Mouse (Mus musculus): ENCODE measurements at regions not wholly inside any gene's neighbourhood (a gene's known extent, or its start where the extent isn't known, plus 50 kb on each side); places are given as distances from the start of the nearest gene placed in this dataset.
A peak's percentile ranks its signal among the peaks of the same experiment; 100 is the strongest.

DNA sequence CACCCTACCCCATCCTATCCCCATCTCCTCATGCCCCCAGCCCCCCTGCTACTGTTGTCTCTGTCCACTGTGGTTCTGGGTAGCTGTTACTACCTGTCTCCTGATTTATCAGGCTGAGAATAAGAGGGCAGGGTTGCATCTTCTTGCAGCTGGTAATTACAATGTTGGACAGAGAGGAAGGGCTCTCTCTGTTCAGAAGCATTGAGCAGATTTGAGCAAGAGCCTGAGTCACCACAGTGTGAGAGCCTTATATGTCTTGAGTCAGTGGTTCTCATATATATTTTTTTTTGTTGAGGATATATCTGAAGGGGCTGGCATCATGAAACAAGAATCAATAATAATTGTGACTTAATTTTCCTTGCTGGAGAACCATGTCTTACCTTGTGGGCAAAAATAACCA is 82.7 kb upstream of the Sipa1l1 start:
- TF ChIP-seq ZNF384 (IDR thresholded peaks at IDR 0.05; ENCODE audit: low read depth, low read length) (no peak), CHD2 (IDR thresholded peaks at IDR 0.05; ENCODE audit: low read depth, low read length) (no peak), HCFC1 (IDR thresholded peaks at IDR 0.05; ENCODE audit: borderline replicate concordance, insufficient read depth, low read length) (no peak), MAFK (IDR thresholded peaks at IDR 0.05; ENCODE audit: insufficient read depth, low read depth, low read length) (no peak), ZC3H11A (IDR thresholded peaks at IDR 0.05; ENCODE audit: borderline replicate concordance, low read depth, low read length) (no peak)
- in situ Hi-C loops (cut with MboI; ENCODE audit: low sequenced_read_pairs in 2 of 2, unreplicated experiment in 2 of 2), result loop anchor here in 1 of 2 experiments (25.0 kb wide), 1 partner anchor 99 kb away; no protein-coding TSS in a partner anchor
- H3K9me3 ChIP-seq (ENCODE audit: control insufficient read depth, insufficient read depth, low read depth, low read length), result no peaks in the 10 kb centered on the region
- no peaks in the 10 kb centered on the region for H3K36me3 ChIP-seq (ENCODE audit: control insufficient read depth, insufficient read depth, low read length, poor library complexity, severe bottlenecking)
- no peak overlapping the region for H3K9ac ChIP-seq (ENCODE audit: insufficient read depth, low read depth, low read length, poor library complexity, severe bottlenecking)
- no peak for DNase-seq (ENCODE audit: low read depth, low spot score)
- H3K4me3 ChIP-seq (ENCODE audit: insufficient read depth in 1 of 2, low read depth in 1 of 2, low read length in 2 of 2, poor library complexity in 1 of 2, severe bottlenecking in 1 of 2), result no peak overlapping the region
- no peak overlapping the region for H3K27ac ChIP-seq (ENCODE audit: insufficient read depth, low read depth, low read length, poor library complexity, severe bottlenecking)
- H3K4me1 ChIP-seq (ENCODE audit: control insufficient read depth in 2 of 2, insufficient read depth in 2 of 2, low read length in 2 of 2, poor library complexity in 1 of 2), result no peaks in the 10 kb centered on the region

- Histone ChIP-seq H3K36me3 (ENCODE audit: control insufficient read depth, insufficient read depth, low read length, poor library complexity, severe bottlenecking) (no peaks in the 10 kb centered on the region), H3K27ac (ENCODE audit: insufficient read depth, low read depth, low read length, poor library complexity, severe bottlenecking) (no peak overlapping the region), H3K4me3 (ENCODE audit: insufficient read depth in 1 of 2, low read depth in 1 of 2, low read length in 2 of 2, poor library complexity in 1 of 2, severe bottlenecking in 1 of 2) (no peak overlapping the region), H3K9ac (ENCODE audit: insufficient read depth, low read depth, low read length, poor library complexity, severe bottlenecking) (no peak overlapping the region), H3K4me1 (ENCODE audit: control insufficient read depth in 2 of 2, insufficient read depth in 2 of 2, low read length in 2 of 2, poor library complexity in 1 of 2) (no peaks in the 10 kb centered on the region), H3K9me3 (ENCODE audit: control insufficient read depth, insufficient read depth, low read depth, low read length) (no peaks in the 10 kb centered on the region)
- no peak for TF ChIP-seq HCFC1 (IDR thresholded peaks at IDR 0.05; ENCODE audit: borderline replicate concordance, insufficient read depth, low read length)
- TF ChIP-seq ZC3H11A (IDR thresholded peaks at IDR 0.05; ENCODE audit: borderline replicate concordance, low read depth, low read length), result peak; percentile 40; the same call in 1 of the 2 replicates
- DNase-seq (ENCODE audit: low read depth, low spot score), result peak; percentile 27
- in situ Hi-C loops (cut with MboI; ENCODE audit: low sequenced_read_pairs in 2 of 2, unreplicated experiment in 2 of 2), result loop anchor here in 1 of 2 experiments (25.0 kb wide), 1 partner anchor 102 kb away; no protein-coding TSS in a partner anchor
Observed at GRCm38 (mm10) chr12:82089288-82089687, 79.8 kb upstream of the Sipa1l1 start.

DNA sequence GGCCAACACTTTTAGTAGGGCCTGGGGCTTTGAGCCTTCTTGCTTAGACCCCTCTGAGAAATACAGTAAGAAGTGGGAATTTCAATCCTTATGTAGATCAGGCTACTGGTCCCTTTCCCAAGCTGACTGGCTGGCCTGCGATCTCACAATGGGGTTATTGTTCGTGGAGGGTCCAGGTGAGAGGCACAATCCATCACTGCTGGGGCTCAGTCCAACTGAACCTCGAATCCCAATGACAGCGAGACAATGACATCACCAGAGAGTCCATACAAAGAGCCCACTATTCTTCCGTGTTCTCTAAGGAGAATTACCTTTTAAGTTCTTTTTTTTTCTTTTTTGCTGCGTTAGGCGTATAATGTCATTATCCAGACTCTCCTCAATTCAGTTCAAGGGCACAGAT is 75.8 kb upstream of the Sipa1l1 start:
- TF ChIP-seq CHD2 (IDR thresholded peaks at IDR 0.05; ENCODE audit: low read depth, low read length) (no peak), ZNF384 (IDR thresholded peaks at IDR 0.05; ENCODE audit: low read depth, low read length) (no peak), ZC3H11A (IDR thresholded peaks at IDR 0.05; ENCODE audit: borderline replicate concordance, low read depth, low read length) (no peak), HCFC1 (IDR thresholded peaks at IDR 0.05; ENCODE audit: borderline replicate concordance, insufficient read depth, low read length) (no peak), MAFK (IDR thresholded peaks at IDR 0.05; ENCODE audit: insufficient read depth, low read depth, low read length) (no peak)
- no peak overlapping the region for H3K27ac ChIP-seq (ENCODE audit: insufficient read depth, low read depth, low read length, poor library complexity, severe bottlenecking)

DNA sequence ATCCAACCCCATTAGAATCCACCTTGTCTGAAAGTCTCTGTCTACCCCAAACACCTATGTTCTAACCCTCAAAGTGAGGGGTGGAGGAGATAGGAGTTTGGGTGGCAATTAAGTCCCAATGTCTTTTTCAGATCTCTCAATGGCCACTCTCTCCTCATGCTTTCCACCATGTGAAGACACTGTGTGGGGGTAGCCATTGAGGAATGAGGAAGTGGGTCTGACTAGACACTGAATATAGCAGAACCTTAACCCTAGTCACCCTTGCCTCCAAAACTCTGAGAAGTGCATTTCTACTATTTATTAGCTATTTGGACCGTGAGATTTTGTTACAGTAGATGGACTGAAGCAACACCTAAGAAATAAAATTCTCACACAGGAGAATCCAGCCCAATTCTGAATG is 73.7 kb upstream of the Sipa1l1 start:
- Histone ChIP-seq H3K36me3 (ENCODE audit: control insufficient read depth, insufficient read depth, low read length, poor library complexity, severe bottlenecking) (no peaks in the 10 kb centered on the region), H3K9me3 (ENCODE audit: control insufficient read depth, insufficient read depth, low read depth, low read length) (no peaks in the 10 kb centered on the region), H3K9ac (ENCODE audit: insufficient read depth, low read depth, low read length, poor library complexity, severe bottlenecking) (no peak overlapping the region), H3K27ac (ENCODE audit: insufficient read depth, low read depth, low read length, poor library complexity, severe bottlenecking) (no peak overlapping the region), H3K4me1 (ENCODE audit: control insufficient read depth in 2 of 2, insufficient read depth in 2 of 2, low read length in 2 of 2, poor library complexity in 1 of 2) (no peaks in the 10 kb centered on the region), H3K4me3 (ENCODE audit: insufficient read depth in 1 of 2, low read depth in 1 of 2, low read length in 2 of 2, poor library complexity in 1 of 2, severe bottlenecking in 1 of 2) (no peak overlapping the region)
- no peak for TF ChIP-seq ZC3H11A (IDR thresholded peaks at IDR 0.05; ENCODE audit: borderline replicate concordance, low read depth, low read length)
- no peak for TF ChIP-seq ZNF384 (IDR thresholded peaks at IDR 0.05; ENCODE audit: low read depth, low read length)
- TF ChIP-seq CHD2 (IDR thresholded peaks at IDR 0.05; ENCODE audit: low read depth, low read length), result no peak
- TF ChIP-seq MAFK (IDR thresholded peaks at IDR 0.05; ENCODE audit: insufficient read depth, low read depth, low read length), result no peak
- TF ChIP-seq HCFC1 (IDR thresholded peaks at IDR 0.05; ENCODE audit: borderline replicate concordance, insufficient read depth, low read length), result no peak
- no peak for DNase-seq (ENCODE audit: low read depth, low spot score)
- in situ Hi-C loops (cut with MboI; ENCODE audit: low sequenced_read_pairs in 2 of 2, unreplicated experiment in 2 of 2), result loop anchor here in 1 of 2 experiments (10.0 to 25.0 kb wide), 2 partner anchors 108 to 379 kb away; no protein-coding TSS in a partner anchor

More for the DNA sequence above, 75.8 kb upstream of the Sipa1l1 start:
- Histone ChIP-seq H3K9me3 (ENCODE audit: control insufficient read depth, insufficient read depth, low read depth, low read length) (no peaks in the 10 kb centered on the region), H3K9ac (ENCODE audit: insufficient read depth, low read depth, low read length, poor library complexity, severe bottlenecking) (no peak overlapping the region), H3K36me3 (ENCODE audit: control insufficient read depth, insufficient read depth, low read length, poor library complexity, severe bottlenecking) (no peaks in the 10 kb centered on the region), H3K4me1 (ENCODE audit: control insufficient read depth in 2 of 2, insufficient read depth in 2 of 2, low read length in 2 of 2, poor library complexity in 1 of 2) (no peaks in the 10 kb centered on the region), H3K4me3 (ENCODE audit: insufficient read depth in 1 of 2, low read depth in 1 of 2, low read length in 2 of 2, poor library complexity in 1 of 2, severe bottlenecking in 1 of 2) (no peak overlapping the region)
- no peak for DNase-seq (ENCODE audit: low read depth, low spot score)
- in situ Hi-C loops (cut with MboI; ENCODE audit: low sequenced_read_pairs in 2 of 2, unreplicated experiment in 2 of 2), result loop anchor here in 1 of 2 experiments (10.0 to 25.0 kb wide), 2 partner anchors 106 to 381 kb away; no protein-coding TSS in a partner anchor

- no peak overlapping the region for H3K27ac ChIP-seq (ENCODE audit: insufficient read depth, low read depth, low read length, poor library complexity, severe bottlenecking)
- H3K4me3 ChIP-seq (ENCODE audit: insufficient read depth in 1 of 2, low read depth in 1 of 2, low read length in 2 of 2, poor library complexity in 1 of 2, severe bottlenecking in 1 of 2), result no peak overlapping the region
- no peak for DNase-seq (ENCODE audit: low read depth, low spot score)
- H3K36me3 ChIP-seq (ENCODE audit: control insufficient read depth, insufficient read depth, low read length, poor library complexity, severe bottlenecking), result no peaks in the 10 kb centered on the region
- no peaks in the 10 kb centered on the region for H3K9me3 ChIP-seq (ENCODE audit: control insufficient read depth, insufficient read depth, low read depth, low read length)
- in situ Hi-C loops (cut with MboI; ENCODE audit: low sequenced_read_pairs in 2 of 2, unreplicated experiment in 2 of 2), result loop anchor here in 1 of 2 experiments (10.0 to 25.0 kb wide), 2 partner anchors 110 to 378 kb away; no protein-coding TSS in a partner anchor
- no peaks in the 10 kb centered on the region for H3K4me1 ChIP-seq (ENCODE audit: control insufficient read depth in 2 of 2, insufficient read depth in 2 of 2, low read length in 2 of 2, poor library complexity in 1 of 2)
- TF ChIP-seq MAFK (IDR thresholded peaks at IDR 0.05; ENCODE audit: insufficient read depth, low read depth, low read length) (no peak), CHD2 (IDR thresholded peaks at IDR 0.05; ENCODE audit: low read depth, low read length) (no peak), HCFC1 (IDR thresholded peaks at IDR 0.05; ENCODE audit: borderline replicate concordance, insufficient read depth, low read length) (no peak), ZNF384 (IDR thresholded peaks at IDR 0.05; ENCODE audit: low read depth, low read length) (no peak), ZC3H11A (IDR thresholded peaks at IDR 0.05; ENCODE audit: borderline replicate concordance, low read depth, low read length) (no peak)
- no peak overlapping the region for H3K9ac ChIP-seq (ENCODE audit: insufficient read depth, low read depth, low read length, poor library complexity, severe bottlenecking)
Observed at GRCm38 (mm10) chr12:82097126-82097525, 72.0 kb upstream of the Sipa1l1 start.

Measured in ES-E14 (cell line).